Mouse (Mus musculus) layer of hippocampus, adult 8-10 months (tissue): ENCODE measurements around the gene Kank2. TPM values are rescaled to one million over a fixed set of nuclear protein-coding genes. Genes with fewer than 3 reads are reported as not detected.
"Not testable (repeated sequence)": the region's sequence is repeated elsewhere in the genome, so short reads cannot be mapped to it uniquely, and the experiment has no call there.

ENCODE experiments used
- DNase-seq, 2 experiments: peaks; one replicate each; pipeline ENCODE4 v3.0.0; 2022; ENCODE audit warnings: low spot score in 2 of 2
- total RNA-seq, 4 experiments: library from RNA; stranded (reverse); gene quantifications; 2 replicates each; pipeline ENCODE4 v1.2.4; 2022

Gene Kank2
- total RNA-seq, 4 experiments from 2014 or later = 7.2 to 10.1 (median 9.3) TPM

GRCm38 (mm10) chr9:21786309-21786708, 12.2 kb downstream of the Kank2 start:
- DNase-seq = not testable (repeated sequence)

DNA sequence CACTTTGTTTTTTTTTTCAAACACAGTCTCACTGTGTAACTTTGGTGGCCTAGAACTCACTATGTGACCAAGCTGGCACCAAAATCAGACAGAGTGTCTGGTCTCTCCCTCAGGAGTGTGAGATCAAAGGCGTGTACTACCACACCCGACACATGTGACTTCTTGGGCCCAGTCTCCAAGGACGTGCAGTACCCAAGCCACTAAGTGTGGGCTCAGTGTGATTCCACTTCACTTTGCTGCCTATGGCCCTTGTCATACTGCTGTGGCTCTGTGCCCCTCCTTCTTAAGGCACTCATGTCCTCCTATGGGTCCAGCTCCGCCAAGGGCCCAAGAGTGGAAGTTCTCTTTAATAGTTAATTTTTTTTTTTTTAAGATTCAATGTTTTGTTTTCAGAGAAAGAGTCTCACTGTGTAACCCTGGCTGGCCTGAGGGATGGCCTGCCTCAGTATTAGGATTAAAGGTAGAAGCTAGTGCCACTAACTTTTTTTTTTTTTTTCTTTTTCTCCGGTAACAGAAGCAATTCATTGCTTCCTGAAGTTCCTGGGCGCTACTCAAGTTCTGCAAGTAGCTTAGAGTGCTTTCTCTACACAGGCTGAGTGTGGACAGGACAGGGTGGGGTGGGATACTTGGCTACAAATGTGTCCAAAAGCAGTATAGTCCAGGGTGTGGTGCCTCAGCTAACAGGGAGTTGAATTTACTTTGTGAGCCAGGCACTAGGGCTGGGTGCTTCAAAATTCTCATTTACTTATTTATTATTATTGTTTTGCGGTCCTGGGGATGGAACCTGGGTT, 13.8 kb downstream of the Kank2 start:
- no peak for DNase-seq

- DNase-seq = no peak
Observed at GRCm38 (mm10) chr9:21781657-21782468, 16.7 kb downstream of the Kank2 start.

DNA sequence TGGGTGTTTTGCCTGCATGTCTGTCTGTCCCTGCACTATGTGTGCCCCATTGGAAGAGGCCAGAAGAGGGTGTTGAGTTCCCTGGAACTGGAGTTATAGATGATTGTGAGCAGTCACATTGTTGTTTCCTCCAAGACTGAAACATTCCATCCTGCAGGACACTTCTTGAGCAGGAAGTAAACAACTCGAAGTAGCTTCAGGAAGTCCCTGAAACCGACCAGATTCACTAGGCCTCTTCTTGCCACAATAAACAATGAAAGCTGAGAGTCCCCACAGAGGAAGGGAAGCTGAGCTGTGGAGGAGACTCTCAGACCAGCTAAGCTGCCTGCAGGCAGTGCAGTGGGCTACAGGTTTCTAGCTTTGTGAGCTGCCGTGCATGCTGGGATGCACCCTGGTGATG, 20.8 kb downstream of the Kank2 start:
- no peak for DNase-seq

GRCm38 (mm10) chr9:21774353-21774752, 24.2 kb downstream of the Kank2 start:
- no peak for DNase-seq

DNA sequence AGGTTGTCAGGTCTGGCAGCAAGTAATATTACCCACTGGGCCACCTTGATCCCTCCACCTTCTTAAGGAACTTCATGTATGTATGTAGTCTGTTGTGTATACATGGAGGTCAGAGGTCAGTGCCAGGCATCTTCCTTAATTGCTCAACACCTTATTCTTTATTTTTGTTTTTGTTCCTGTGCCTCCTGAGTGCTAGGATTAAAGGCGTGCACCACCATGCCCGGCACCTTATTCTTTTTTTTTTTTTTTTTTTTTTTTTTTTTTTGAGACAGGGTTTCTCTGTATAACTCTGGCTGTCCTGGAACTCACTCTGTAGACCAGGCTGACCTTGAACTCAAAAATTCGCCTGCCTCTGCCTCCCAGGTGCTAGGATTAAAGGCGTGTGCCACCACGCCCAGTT, 25.1 kb downstream of the Kank2 start:
- DNase-seq = not testable (repeated sequence)

GRCm38 (mm10) chr9:21769558-21770183, 28.9 kb downstream of the Kank2 start:
- DNase-seq = no peak

GRCm38 (mm10) chr9:21768511-21769411, 29.8 kb downstream of the Kank2 start:
- no peak for DNase-seq

DNA sequence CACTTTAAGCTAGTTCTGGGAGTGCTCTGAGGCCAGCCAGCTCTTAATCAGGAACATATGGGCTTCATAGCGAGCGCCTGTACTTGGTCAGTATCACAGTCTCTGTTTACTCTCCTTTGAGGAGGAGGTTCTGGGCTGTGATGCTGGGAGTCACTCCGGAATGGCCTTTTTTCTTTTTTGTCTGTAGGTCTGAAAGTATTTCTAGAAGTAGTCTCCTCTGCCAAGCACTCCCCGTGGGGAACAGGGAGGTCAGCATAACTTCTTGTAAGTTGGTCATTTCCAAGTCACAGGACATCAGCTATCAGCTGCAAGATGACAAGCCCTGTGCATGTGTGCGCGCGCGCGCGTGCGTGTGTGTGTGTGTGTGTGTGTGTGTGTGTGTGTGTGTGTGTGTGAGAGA, 30.6 kb downstream of the Kank2 start:
- no peak for DNase-seq

- no peak for DNase-seq
Observed at GRCm38 (mm10) chr9:21764084-21764999, 34.2 kb downstream of the Kank2 start.

DNA sequence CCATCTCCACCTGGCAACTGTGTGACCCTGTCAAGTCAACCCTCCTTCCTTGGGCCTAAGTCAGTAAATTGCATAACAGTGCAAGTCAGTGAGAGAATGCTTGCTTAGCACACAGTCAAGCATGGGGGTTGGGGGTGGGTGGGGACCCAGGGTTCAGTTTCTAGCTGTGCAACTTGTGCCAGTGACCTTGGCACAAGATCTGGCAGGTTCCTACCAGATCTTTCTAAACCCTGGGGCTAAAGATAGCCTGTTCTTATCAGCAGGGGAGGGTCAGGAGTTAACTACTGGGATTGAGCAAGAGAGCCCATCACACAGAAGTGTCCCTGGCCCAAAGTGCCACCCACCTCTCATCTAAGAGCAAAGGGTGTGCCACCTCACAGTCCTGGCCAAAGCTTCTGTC, 36.4 kb downstream of the Kank2 start:
- no peak for DNase-seq

DNA sequence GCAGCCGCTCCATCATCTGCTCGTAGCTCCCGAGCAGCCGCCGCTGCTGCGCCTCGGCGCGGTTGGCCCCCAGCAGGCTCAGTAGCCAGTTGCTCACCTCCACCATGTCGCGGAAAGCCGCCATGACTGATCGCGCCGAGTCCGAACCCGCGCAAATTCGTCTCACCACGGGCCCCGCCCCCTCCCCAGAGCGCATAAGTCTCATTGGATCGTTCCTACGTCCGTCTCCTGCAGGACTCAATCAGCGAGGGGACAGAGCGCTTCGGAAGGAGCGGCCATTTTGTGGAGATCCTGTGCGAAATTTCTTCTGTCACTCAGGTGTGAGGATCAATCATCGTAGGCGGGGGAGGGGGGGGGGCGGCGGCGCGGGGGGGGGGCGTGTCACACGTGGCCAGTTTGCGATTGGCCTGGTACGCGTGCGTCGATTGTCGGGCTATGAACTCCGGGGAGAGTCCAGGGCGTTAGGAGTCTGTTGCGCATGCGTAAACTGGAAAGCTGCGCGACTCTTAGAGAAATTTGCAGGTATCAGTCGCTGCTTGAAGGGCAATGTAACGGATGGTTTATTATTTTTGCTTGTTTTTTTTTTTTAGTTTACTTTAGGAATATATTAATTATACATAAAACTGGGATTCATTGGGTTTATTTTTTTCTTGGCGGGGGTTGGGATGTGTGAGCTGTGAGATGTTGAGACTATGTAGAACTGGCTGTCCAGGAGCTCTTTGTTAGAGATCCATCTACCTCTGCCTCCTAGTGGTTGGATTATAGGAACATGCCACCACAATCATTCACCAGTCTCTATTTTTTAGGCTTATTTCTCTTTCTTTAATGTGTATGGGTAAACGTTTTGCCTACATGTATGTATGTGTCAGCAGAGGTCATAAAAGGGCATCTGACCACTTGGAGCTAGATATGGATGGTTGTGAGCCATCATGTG, 38.1 kb downstream of the Kank2 start, which contains the start of gene Spc24:
Gene Spc24 (minus strand): TSS at position 149 of the 934 bp plus-strand sequence.
- DNase-seq = peak; percentile 93 to 96

DNA sequence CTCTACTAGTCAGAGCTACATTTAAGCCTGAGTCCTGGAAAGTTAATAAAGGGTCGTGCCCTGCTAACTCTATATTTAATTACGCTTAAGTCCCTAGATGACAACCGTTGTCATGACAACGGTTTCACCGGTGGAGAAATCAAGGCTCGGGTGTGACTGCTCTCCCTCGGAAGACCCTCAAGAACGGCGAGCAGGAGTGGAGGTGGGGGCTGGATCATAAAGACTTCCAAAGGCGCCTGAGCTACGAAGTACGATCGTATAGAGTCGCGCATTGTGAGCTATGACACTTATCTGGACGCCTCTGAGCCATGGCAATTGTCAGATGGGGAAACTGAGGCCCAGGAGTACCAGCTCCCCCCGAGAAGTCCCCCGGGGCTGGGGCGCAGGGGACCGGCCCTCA, 38.8 kb downstream of the Kank2 start:
- DNase-seq = no peak

DNA sequence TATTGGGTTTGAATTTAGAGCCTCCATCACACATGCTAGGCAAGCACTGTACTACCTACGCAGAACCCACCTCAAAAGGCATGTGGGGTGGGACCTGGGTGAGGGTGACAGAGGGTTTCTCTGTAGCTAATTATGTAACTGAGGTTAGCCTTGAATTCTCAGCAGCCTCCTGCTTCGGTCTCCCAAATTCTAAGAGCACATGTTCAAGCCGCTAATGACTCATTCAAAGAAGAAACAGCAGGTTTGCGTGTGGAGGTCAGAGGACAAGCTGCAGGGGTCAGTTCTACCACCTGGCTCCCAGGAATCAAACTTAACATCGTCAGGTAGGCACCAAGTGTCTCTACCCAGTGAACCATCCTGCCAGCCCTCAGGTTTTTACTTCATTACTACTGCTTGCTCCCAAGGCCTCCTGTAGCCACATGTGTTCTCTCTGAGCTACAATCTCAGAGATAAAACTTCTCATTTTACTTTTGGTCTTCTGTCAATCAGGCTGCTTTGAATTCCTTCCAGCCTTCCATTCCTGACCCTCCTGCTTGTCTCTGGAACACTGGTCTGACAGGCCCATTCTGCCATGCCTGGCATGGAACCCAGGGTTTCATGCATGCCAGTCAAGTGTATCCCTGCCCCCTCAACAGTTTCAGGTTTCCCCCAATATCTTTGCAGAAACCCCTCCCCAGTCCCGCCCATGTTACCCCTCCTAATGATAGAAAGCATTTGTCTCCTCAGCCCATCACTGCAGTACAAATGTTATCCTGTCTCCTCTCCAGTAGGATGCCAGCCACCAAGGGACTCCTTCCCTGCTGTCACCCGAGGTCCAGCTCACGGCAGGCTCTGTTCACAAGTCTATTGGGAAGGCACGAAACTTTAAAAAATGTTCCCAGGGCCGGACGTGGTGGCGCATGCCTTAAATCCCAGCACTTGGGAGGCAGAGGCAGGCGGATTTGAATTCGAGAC, 39.7 kb downstream of the Kank2 start:
- DNase-seq = no peak

DNA sequence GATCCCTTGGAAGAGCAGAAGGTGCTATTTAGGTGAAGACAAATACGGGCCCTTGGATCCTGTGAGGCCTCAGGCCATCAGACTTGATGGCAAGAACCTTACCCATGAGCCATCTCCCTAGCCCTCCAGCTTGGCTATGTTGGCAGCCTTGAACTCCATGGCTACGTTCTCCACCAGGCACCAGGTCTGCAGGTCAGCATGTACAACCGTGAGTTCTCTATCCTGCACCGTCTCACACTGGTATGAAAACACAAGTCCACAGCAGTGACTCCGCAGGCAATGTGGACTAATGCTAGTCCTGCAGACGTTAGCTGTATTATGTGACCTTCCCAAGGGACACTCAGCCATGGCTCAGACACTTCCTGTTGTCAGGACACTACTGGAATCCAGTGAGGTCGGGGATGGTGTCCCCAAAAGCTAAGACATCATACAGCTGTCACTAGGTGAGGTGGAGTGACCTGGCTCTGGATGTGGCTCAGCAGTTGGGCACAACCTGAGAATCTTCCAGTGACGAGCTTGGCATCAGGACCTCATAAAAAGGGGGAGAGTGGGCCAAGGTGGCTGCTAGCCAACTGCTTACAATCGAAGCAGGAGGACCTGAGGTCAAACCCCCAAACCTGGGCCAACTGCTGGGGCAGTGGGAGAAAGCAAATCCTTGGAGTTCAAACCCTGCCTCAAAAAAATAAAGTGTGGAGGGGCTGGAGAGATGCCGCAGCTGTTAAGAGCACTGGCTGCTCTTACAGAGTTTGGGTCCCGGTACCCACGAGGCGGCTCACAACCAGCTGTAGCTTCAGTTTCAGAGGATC, 43.8 kb downstream of the Kank2 start:
- DNase-seq = no peak

- no peak for DNase-seq
Observed at GRCm38 (mm10) chr9:21754003-21754402, 44.5 kb downstream of the Kank2 start.
